8 mouse cellular contexts compared by ENCODE assay signal in genomic region chr11:54962810-54963209, GRCm38 (mm10). TPM values are rescaled to one million over a fixed set of nuclear protein-coding genes. Genes with fewer than 3 reads are reported as not detected.
DNase-seq lines count a peak whose midpoint lies in the region; ATAC-seq lines count a peak whose summit lies in the region.

TSS of gene Tnip1 (minus strand) at chr11:54962917.

- H3K36me3 ChIP-seq in hindbrain, embryonic 16.5 days (ENCODE audit: control insufficient read depth, insufficient read depth, low read length), result no peaks in the 10 kb centered on the region
- H3K36me3 ChIP-seq in limb, embryonic 11.5 days (ENCODE audit: control insufficient read depth, insufficient read depth, low read length), result no peaks in the 10 kb centered on the region
- H3K36me3 ChIP-seq in neural tube, embryonic 12.5 days, result no peaks in the 10 kb centered on the region

- no peak within 1 kb of the TSS for H3K4me2 ChIP-seq in hindbrain, embryonic 16.5 days (ENCODE audit: low read length)
- no peak within 1 kb of the TSS for H3K4me2 ChIP-seq in limb, embryonic 11.5 days (ENCODE audit: low read depth, severe bottlenecking)
- no peak within 1 kb of the TSS for H3K4me2 ChIP-seq in neural tube, embryonic 12.5 days (replicated peaks)

- no peaks in the 10 kb centered on the region for H3K27me3 ChIP-seq in hindbrain, embryonic 16.5 days (replicated peaks; ENCODE audit: control insufficient read depth, insufficient read depth, low read length)
- no peaks in the 10 kb centered on the region for H3K27me3 ChIP-seq in limb, embryonic 11.5 days (ENCODE audit: control insufficient read depth, insufficient read depth, low read length)
- H3K27me3 ChIP-seq in neural tube, embryonic 12.5 days (replicated peaks), result no peaks in the 10 kb centered on the region

- no peaks in the 10 kb centered on the region for H3K9me3 ChIP-seq in hindbrain, embryonic 16.5 days (ENCODE audit: control insufficient read depth, low read length)
- no peaks in the 10 kb centered on the region for H3K9me3 ChIP-seq in limb, embryonic 11.5 days (ENCODE audit: control insufficient read depth, low read length)
- H3K9me3 ChIP-seq in neural tube, embryonic 12.5 days, result no peaks in the 10 kb centered on the region

- no peak within 1 kb of the TSS for H3K27ac ChIP-seq in hindbrain, embryonic 16.5 days (ENCODE audit: low read depth, low read length)
- H3K27ac ChIP-seq in limb, embryonic 11.5 days (replicated peaks; ENCODE audit: low read depth, low read length), result no peak within 1 kb of the TSS
- H3K27ac ChIP-seq in neural tube, embryonic 12.5 days, result no peak within 1 kb of the TSS

- no peak within 1 kb of the TSS for H3K4me3 ChIP-seq in hindbrain, embryonic 16.5 days (ENCODE audit: low read length)
- H3K4me3 ChIP-seq in limb, embryonic 11.5 days (ENCODE audit: low read depth, low read length), result no peak within 1 kb of the TSS
- H3K4me3 ChIP-seq in neural tube, embryonic 12.5 days, result no peak within 1 kb of the TSS

- no peak within 1 kb of the TSS for H3K9ac ChIP-seq in hindbrain, embryonic 16.5 days (ENCODE audit: low read depth, low read length)
- H3K9ac ChIP-seq in limb, embryonic 11.5 days (ENCODE audit: low read length), result no peak within 1 kb of the TSS
- H3K9ac ChIP-seq in neural tube, embryonic 12.5 days, result no peak within 1 kb of the TSS

- intact Hi-C loops in gastrocnemius, postnatal 14 days (cut with DNase I; ENCODE audit: low total_unique reads), result no loop called here

- no peak for ATAC-seq in hindbrain, embryonic 16.5 days
- no peak for ATAC-seq in limb, embryonic 11.5 days (ENCODE audit: insufficient number of reproducible peaks, low FRiP score, low TSS enrichment, low read depth)
- no peak for ATAC-seq in neural tube, embryonic 12.5 days (ENCODE audit: low FRiP score, low read depth)

- H3K4me1 ChIP-seq in hindbrain, embryonic 16.5 days (ENCODE audit: control insufficient read depth, insufficient read depth, low read depth, low read length), result no peaks in the 10 kb centered on the region
- H3K4me1 ChIP-seq in limb, embryonic 11.5 days (ENCODE audit: control insufficient read depth, insufficient read depth, low read length), result no peaks in the 10 kb centered on the region
- no peaks in the 10 kb centered on the region for H3K4me1 ChIP-seq in neural tube, embryonic 12.5 days

- WGBS in hindbrain, embryonic 16.5 days, result 44% methylated on average over 6 of the region's 6 CpGs
- 28% methylated on average over 6 of the region's 6 CpGs for WGBS in limb, embryonic 11.5 days
- 39% methylated on average over 6 of the region's 6 CpGs for WGBS in neural tube, embryonic 12.5 days

- DNase-seq in layer of hippocampus, adult 18-20 months (ENCODE audit: low spot score in 2 of 2), result no peak
- no peak for DNase-seq in layer of hippocampus, adult 11-12 months (ENCODE audit: low spot score)
- peak; percentile 63 for DNase-seq in adrenal gland, adult 8-10 months
- DNase-seq in gastrocnemius, postnatal 14 days, result peak; percentile 47
- no peak for DNase-seq in limb, embryonic 11.5 days (ENCODE audit: low spot score)
- DNase-seq in frontal cortex, postnatal 25 days (ENCODE audit: low spot score in 2 of 2), result no peak

RNA-seq across cellular contexts. Expression of gene Tnip1, which starts in this region (rescaled TPM):
- 10 to 100 TPM; 35.2 to 39.0 TPM for total RNA-seq in layer of hippocampus, adult 18-20 months (2021)
- total RNA-seq in adrenal gland, adult 8-10 months (2022), result 100 to 1,000 TPM in 2 of 4 experiments, 10 to 100 TPM in 2; 94.2 to 126 (median 103) TPM
- total RNA-seq in gastrocnemius, postnatal 14 days (2021), result 10 to 100 TPM; 28.8 to 31.1 TPM
- 19.6 and 20.4 TPM in 2 replicates for polyA plus RNA-seq in hindbrain, embryonic 16.5 days (2015; fragmentation: Nextera tagmentation; extraction: Ambion mirVana)
- 13.3 and 13.4 TPM in 2 replicates for polyA plus RNA-seq in limb, embryonic 11.5 days (2014; fragmentation: Nextera tagmentation; extraction: Ambion mirVana)
- polyA plus RNA-seq in neural tube, embryonic 12.5 days (2016; fragmentation: Nextera tagmentation; extraction: Ambion mirVana), result 16.3 and 16.9 TPM in 2 replicates

Comparison
In these comparisons a context has a peak if more than half of its experiments do, and no peak if none do; other contexts are left out.
1. DNase-seq: peak in adrenal gland, adult 8-10 months (single experiment) and gastrocnemius, postnatal 14 days (single experiment); none in layer of hippocampus, adult 18-20 months (0 of 2), layer of hippocampus, adult 11-12 months (single experiment), limb, embryonic 11.5 days (single experiment) and frontal cortex, postnatal 25 days (0 of 2).